Mouse (Mus musculus) cerebellum, adult 2 months (tissue): ENCODE results near the gene Peli1. TPM values are rescaled to one million over a fixed set of nuclear protein-coding genes. Genes with fewer than 3 reads are reported as not detected.
A peak's percentile ranks its signal among the peaks of the same experiment; 100 is the strongest.

Experiments used
- DNase-seq, 2 experiments: peaks; one replicate each; pipeline ENCODE4 v3.0.0; 2021
- H3K27ac ChIP-seq: fragments of 200-500 bp; 2 replicates; pipeline ENCODE4 v1.5.1; 2012; ENCODE audit warnings: low read length, control low read depth, inconsistent platforms; ENCODE audit not compliant: insufficient read depth
- H3K27me3 ChIP-seq: fragments of 200-500 bp; 2 replicates; pipeline ENCODE4 v1.6.1; 2012; ENCODE audit warnings: inconsistent platforms, mild to moderate bottlenecking, low read length, moderate library complexity; ENCODE audit not compliant: control insufficient read depth, insufficient read depth
- H3K4me1 ChIP-seq: fragments of 200-500 bp; 2 replicates; pipeline ENCODE4 v1.6.1; 2011; ENCODE audit warnings: low read length; ENCODE audit not compliant: control insufficient read depth, insufficient read depth
- H3K4me3 ChIP-seq: fragments of 200-500 bp; replicated peaks from 2 replicates; pipeline ENCODE3; 2011; ENCODE audit warnings: mild to moderate bottlenecking, low read depth, low read length, control low read depth; ENCODE audit not compliant: insufficient read depth
- CTCF ChIP-seq: fragments of 200-500 bp; IDR thresholded peaks from 2 replicates; pipeline ENCODE4 v1.5.1; 2011; ENCODE audit warnings: low read depth, mild to moderate bottlenecking, control low read depth, low read length, moderate library complexity, borderline replicate concordance; ENCODE audit not compliant: insufficient read depth
- POLR2A ChIP-seq: fragments of 200-500 bp; IDR thresholded peaks from 2 replicates; pipeline ENCODE4 v1.6.1; 2011; ENCODE audit warnings: low read length, control low read depth, borderline replicate concordance; ENCODE audit not compliant: insufficient read depth
- WGBS: fragments of 180-500 bp; shearing (Covaris S2); methylation state at CpG from one replicate; pipeline ENCODE4 v1.1.7; 2018; 5-methylcytosine and 5-hydroxymethylcytosine counted together
- polyA plus RNA-seq: library from polyadenylated mRNA; depleted of rRNA; stranded (reverse); fragments of >200 nt; gene quantifications from 2 replicates; pipeline ENCODE4 v1.2.3, GENCODE M21; 2012

The Peli1 gene
- polyA plus RNA-seq, 1 experiment, result 23.7 TPM

DNA sequence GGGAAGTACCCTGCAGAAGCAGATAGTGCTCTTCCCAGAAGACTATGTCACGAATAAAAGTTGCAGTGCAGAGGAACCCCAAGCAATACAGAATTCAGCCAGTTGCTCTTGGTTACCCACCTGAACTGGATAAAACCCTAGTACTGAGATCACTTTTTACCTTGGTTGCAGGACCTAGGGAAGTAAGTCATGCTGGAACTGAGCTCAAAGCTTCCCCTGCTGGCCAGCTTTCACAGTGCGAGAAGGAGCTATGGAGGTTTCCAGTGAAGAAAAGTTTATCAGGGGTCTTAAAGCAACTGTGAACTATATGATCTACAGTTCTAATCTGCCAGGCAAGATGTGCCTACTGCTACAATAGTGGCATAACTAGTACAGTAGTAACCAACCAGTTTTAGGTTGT is 5.5 kb downstream of the Peli1 start:
- TF ChIP-seq POLR2A (no peak), CTCF (no peak)
- Histone ChIP-seq H3K27ac (no peak overlapping the region), H3K27me3 (no peaks in the 10 kb centered on the region), H3K4me3 (no peak overlapping the region), H3K4me1 (no peaks in the 10 kb centered on the region; the same call in 1 of the 2 replicates)
- no peak for DNase-seq
- 95% methylated on average over 2 of the region's 2 CpGs for WGBS

DNA sequence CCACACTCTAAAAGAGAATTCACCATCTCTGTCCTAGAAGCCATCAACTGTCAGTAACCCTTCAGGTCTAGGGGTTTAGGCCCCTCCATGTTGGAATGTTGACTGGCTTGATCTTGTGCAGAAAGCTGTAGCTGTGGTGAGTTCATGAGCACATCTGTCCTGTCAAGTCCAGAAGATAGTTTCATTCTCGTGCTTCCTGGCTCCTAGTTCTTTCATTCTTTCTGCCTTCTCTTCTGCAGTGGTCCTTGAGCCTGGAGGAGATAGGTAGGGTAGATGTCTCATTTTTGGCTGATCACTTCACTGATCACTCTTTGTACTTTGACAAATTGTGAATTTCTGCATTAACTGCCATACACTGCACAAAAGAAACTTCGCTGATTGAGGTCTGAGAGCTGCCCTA is 7.4 kb downstream of the Peli1 start:
- no peak for DNase-seq
- Histone ChIP-seq H3K4me3 (no peak overlapping the region), H3K4me1 (no peaks in the 10 kb centered on the region; the same call in 1 of the 2 replicates), H3K27ac (no peak overlapping the region), H3K27me3 (no peaks in the 10 kb centered on the region)
- TF ChIP-seq CTCF (no peak), POLR2A (no peak)
- 81% methylated on average over 2 of the region's 2 CpGs for WGBS

DNA sequence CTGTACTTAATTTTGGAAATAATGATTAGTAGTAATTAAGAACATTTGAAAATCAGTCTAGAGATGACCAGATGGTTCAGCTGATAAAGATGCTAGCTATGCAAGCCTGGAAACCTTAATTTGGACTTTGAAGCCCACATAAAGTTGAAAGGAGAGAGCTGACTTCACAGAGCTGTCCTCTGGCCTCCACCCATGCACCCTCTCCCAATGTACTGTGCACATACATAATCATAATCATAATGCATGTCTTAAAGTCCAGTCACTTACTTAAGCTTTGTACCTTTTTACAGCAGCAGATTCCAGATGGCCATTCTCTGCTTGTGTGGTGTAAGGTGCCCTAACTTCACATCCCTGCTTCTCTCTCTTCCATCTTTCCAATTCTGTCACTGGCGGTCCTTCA is 9.6 kb downstream of the Peli1 start:
- no peak overlapping the region for H3K27ac ChIP-seq
- TF ChIP-seq POLR2A (no peak), CTCF (no peak)
- no peak for DNase-seq
- WGBS, result 100% methylated on average over 1 of the region's 1 CpGs
- H3K4me3 ChIP-seq, result no peak overlapping the region
- no peaks in the 10 kb centered on the region for H3K4me1 ChIP-seq
- no peaks in the 10 kb centered on the region for H3K27me3 ChIP-seq

DNA sequence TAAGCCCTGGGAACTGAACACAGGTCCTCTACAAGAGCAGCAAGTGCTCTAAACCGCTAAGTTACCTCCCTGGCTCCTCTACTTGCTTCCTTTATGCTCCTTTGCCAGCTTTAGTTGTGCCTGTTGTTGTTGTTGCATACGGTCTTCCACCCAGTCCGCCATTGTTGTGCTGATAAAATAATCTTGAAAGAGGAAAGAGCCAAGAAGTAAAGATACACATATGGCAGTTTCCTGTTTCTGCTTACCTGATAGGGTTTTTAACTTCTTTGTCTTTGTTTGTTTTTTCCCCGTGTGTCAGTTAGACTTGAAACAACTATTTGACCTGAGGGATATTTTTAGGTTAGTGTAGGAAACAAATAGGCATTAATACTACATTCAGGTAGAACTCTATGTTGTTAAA is 10.2 kb downstream of the Peli1 start:
- Histone ChIP-seq H3K4me3 (no peak overlapping the region), H3K27ac (no peak overlapping the region), H3K4me1 (no peaks in the 10 kb centered on the region), H3K27me3 (no peaks in the 10 kb centered on the region)
- 84% methylated on average over 4 of the region's 4 CpGs for WGBS
- TF ChIP-seq POLR2A (no peak), CTCF (no peak)
- DNase-seq, result no peak

DNA sequence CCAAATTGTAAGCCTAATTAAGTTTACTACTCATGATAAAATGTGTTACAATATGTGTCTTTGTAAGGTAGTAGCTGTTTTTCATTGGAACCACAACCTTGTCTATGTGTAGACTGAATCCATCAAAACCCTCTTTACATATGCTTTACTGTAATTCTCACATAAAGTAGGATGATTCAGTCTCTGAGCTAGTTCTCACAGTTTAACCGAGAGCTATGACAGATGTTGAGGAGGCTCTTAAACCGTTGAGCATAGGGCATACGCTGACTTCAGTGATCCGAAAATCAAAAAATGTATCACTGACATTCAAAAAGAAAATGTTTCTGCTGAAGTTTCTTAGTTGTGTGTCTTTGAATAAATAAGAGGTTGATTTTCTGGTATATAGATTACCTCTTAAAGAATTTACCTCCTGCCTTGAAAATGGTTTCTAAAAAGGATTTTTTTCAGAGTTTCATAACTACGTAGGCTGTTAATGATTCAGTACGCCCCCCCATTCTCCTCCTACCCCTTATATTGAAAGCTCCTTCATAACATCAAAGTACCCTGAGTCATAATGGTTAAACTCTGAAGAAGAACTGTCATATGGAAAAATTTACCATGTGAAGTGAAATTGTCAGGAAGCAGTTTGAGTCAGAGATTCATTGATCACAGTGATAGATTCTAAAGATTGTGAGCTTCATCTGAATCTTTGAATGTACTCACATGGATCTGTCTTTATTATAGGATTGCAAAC is 11.3 kb downstream of the Peli1 start:
- TF ChIP-seq POLR2A, result no peak
- TF ChIP-seq CTCF, result no peak
- Histone ChIP-seq H3K27ac (no peak overlapping the region), H3K27me3 (no peaks in the 10 kb centered on the region), H3K4me3 (no peak overlapping the region), H3K4me1 (peaks cover 6% of the 10 kb centered on the region)
- DNase-seq, result no peak
- WGBS, result 87% methylated on average over 6 of the region's 6 CpGs

GRCm38 (mm10) chr11:21103186-21103585 is 12.1 kb downstream of the Peli1 start:
- TF ChIP-seq CTCF (no peak), POLR2A (no peak)
- whole genome bisulfite sequencing, result 83% methylated on average over 2 of the region's 2 CpGs
- Histone ChIP-seq H3K4me3 (no peak overlapping the region), H3K27me3 (no peaks in the 10 kb centered on the region), H3K27ac (no peak overlapping the region), H3K4me1 (peaks cover 6% of the 10 kb centered on the region)
- no peak for DNase-seq

GRCm38 (mm10) chr11:21105393-21105792 is 14.3 kb downstream of the Peli1 start:
- H3K27me3 ChIP-seq, result no peaks in the 10 kb centered on the region
- peaks cover 6% of the 10 kb centered on the region for H3K4me1 ChIP-seq
- no peak for DNase-seq
- H3K4me3 ChIP-seq, result no peak overlapping the region
- TF ChIP-seq CTCF (no peak), POLR2A (no peak)
- no peak overlapping the region for H3K27ac ChIP-seq
- WGBS, result 91% methylated on average over 1 of the region's 1 CpGs

DNA sequence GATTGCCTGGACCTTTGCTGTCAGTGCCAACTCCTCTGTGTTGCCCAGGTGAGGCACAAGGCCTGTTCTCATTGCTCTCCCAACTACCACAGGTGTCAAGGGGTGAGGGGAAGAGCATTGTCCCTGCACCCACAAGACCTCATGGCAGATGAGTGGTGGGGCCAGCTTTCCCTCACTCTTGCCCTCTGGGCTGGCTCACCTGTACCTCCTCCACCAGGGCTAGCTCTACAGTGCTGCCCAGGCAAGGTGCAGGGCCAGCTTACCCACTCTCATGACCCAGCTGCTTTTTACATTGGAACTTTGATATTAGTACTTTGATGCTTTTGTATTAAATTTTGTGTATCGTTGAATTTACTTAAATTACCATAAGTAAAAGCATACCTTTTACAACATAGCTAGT is 16.0 kb downstream of the Peli1 start:
- Histone ChIP-seq H3K4me3 (no peak overlapping the region), H3K27me3 (no peaks in the 10 kb centered on the region), H3K4me1 (peaks cover 6% of the 10 kb centered on the region), H3K27ac (no peak overlapping the region)
- peak in 1 of 2 experiments; percentile 16 for DNase-seq
- TF ChIP-seq POLR2A, result no peak
- no peak for TF ChIP-seq CTCF
- 94% methylated on average over 1 of the region's 1 CpGs for WGBS
